Mouse (Mus musculus) hindbrain, embryonic 14.5 days (tissue): ENCODE measurements around the gene Akt1. TPM values are rescaled to one million over a fixed set of nuclear protein-coding genes. Genes with fewer than 3 reads are reported as not detected.

Experiments used
- ATAC-seq: fragments of 200-750 bp; cut with Nextera tagmentation; 2 replicates; pipeline ENCODE4 v1.8.0; 2017; ENCODE audit warnings: moderate number of reproducible peaks, mild to moderate bottlenecking, moderate TSS enrichment, moderate library complexity; ENCODE audit not compliant: low FRiP score
- DNase-seq: peaks from one replicate; pipeline ENCODE4 v3.0.0-alpha.2; 2015; ENCODE audit warnings: low spot score
- H3K27ac ChIP-seq: fragments of 300-500 bp; sonication (generic); 2 replicates; pipeline ENCODE4 v1.5.1; 2014; ENCODE audit warnings: mild to moderate bottlenecking, moderate library complexity
- H3K27me3 ChIP-seq: fragments of 300-500 bp; sonication (generic); 2 replicates; pipeline ENCODE4 v1.6.1; 2014; ENCODE audit warnings: mild to moderate bottlenecking, low read length, mixed read lengths; ENCODE audit not compliant: control insufficient read depth, insufficient read depth
- H3K36me3 ChIP-seq: fragments of 300-500 bp; sonication (generic); replicated peaks from 2 replicates; pipeline ENCODE4 v1.6.1; 2014; ENCODE audit not compliant: control insufficient read depth, insufficient read depth
- H3K4me1 ChIP-seq: fragments of 300-500 bp; sonication (generic); replicated peaks from 2 replicates; pipeline ENCODE4 v1.6.1; 2014; ENCODE audit warnings: antibody characterized with exemption, low read length, mixed read lengths; ENCODE audit not compliant: control insufficient read depth, insufficient read depth
- H3K4me2 ChIP-seq: fragments of 300-500 bp; sonication (generic); replicated peaks from 2 replicates; pipeline ENCODE4 v1.6.1; 2014; ENCODE audit warnings: mild to moderate bottlenecking, moderate library complexity
- H3K4me3 ChIP-seq: fragments of 300-500 bp; sonication (generic); replicated peaks from 2 replicates; pipeline ENCODE4 v1.5.1; 2014; ENCODE audit warnings: mild to moderate bottlenecking, low read length
- H3K9ac ChIP-seq: fragments of 300-500 bp; sonication (generic); 2 replicates; pipeline ENCODE4 v1.6.1; 2014
- H3K9me3 ChIP-seq: fragments of 300-500 bp; sonication (generic); 2 replicates; pipeline ENCODE4 v1.6.1; 2016; ENCODE audit warnings: low read length; ENCODE audit not compliant: control insufficient read depth
- WGBS: fragments of 180-500 bp; shearing (Covaris S2); extraction: QIAGEN DNeasy Blood & Tissue Kit; methylation state at CpG from one replicate; pipeline ENCODE4 v1.1.7; 2014; 5-methylcytosine and 5-hydroxymethylcytosine counted together
- polyA plus RNA-seq: library from polyadenylated mRNA; unstranded; fragments of >200 nt; fragmentation: Nextera tagmentation; extraction: Ambion mirVana; gene quantifications from 2 replicates; pipeline ENCODE4 v1.2.1, GENCODE M21; 2014

Akt1 gene
- 69.2 and 70.3 TPM in 2 replicates for polyA plus RNA-seq

DNA sequence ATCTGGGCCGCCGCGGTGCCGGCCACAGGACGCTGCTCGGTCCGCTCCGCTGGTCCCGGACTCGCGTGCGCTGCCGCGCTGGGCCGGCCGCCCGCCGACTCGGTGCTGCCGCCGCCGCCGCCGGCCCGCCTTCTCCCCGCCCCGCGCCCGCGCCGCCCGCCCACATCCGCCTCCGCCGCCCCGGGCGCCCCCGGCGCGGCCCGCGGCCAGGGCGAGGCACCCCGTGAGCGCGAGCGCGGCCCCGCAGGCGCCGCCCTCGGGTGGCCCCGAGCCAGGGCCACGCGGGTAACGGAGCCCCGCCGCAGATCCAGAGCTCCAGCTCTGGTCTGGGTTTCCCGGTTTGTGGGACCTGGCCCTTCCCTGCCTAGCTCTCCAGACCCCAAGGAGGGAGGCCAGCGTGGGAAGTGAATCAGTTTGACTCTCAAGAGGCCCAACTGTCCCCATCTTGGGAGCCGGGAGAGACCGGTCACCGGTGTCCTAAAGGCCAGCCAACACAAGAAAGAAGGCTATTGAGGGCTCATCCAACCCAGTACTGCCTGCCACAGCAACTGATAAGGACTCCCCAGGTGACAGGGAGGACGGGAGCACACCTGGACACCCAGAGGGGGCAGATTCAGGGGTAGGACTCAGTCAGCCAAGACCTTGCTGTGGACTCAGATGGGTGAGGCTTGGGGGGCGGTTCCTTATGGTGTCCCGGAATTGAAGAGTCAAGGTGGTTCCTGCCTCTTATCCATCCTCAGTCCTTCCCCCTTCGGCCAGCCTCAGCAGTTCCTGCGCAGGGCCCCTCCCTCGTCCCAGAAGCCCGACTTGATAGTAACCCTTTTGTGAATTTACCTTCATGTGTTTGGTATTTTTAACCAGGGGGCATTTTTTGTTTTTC lies at the start of gene Akt1:
Gene Akt1 (minus strand): TSS at position 753 of the 880 bp plus-strand sequence.
- ATAC-seq (peak; percentile 21), DNase-seq (no peak)
- Histone ChIP-seq H3K4me3 (peak within 1 kb of the TSS; percentile 96), H3K9me3 (no peaks in the 10 kb centered on the region), H3K27me3 (peaks cover 13% of the 10 kb centered on the region), H3K9ac (peak within 1 kb of the TSS; percentile 99), H3K4me1 (peaks cover 50% of the 10 kb centered on the region), H3K4me2 (peak within 1 kb of the TSS; percentile 79), H3K36me3 (peaks cover 18% of the 10 kb centered on the region), H3K27ac (peak within 1 kb of the TSS; percentile 96)
- under 1% methylated on average over 36 of the region's 70 CpGs for WGBS

DNA sequence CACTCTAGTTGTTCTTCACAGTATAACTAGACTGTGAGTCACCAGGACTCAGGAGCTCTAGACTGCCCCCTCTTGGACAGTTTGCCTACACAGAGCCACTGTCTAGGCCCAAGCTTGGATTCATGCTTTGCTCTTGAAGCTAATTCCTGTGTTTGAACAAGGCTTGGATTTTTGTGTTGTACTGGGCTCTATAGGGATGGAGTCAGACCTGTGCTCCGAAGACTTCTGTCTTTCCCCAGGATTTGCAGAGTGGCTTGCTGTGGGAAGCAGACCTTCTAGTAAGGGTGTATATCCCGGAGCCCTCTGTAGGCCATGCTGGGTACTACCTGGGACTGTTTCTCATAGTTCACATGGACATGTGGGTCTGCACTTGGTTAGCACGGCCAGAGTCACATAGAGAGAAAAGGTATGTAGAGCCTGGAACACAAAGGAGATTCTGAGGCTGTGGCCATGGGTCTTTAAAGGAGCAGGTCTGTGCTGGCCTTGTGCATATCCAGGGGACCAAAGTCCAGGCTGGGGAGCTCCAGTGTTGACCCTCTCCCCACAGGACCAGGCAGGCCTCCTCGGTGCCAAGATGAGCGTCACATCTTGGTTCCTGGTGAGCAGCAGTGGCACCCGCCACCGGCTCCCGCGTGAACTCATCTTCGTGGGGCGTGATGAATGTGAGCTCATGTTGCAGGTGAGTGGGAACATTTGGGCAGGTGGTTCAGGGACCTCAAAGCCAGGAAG lies 49.6 kb upstream of the Akt1 start:
- H3K4me2 ChIP-seq: peak overlapping the region; percentile 84; the same call in 1 of the 2 replicates
- DNase-seq: peak; percentile 76
- peaks cover 38% of the 10 kb centered on the region for H3K4me1 ChIP-seq
- H3K4me3 ChIP-seq: no peak overlapping the region
- no peaks in the 10 kb centered on the region for H3K9me3 ChIP-seq
- ATAC-seq: no peak
- WGBS: 78% methylated on average over 11 of the region's 11 CpGs
- no peak overlapping the region for H3K27ac ChIP-seq
- H3K27me3 ChIP-seq: peaks cover 11% of the 10 kb centered on the region
- H3K36me3 ChIP-seq: peaks cover 23% of the 10 kb centered on the region
- no peak overlapping the region for H3K9ac ChIP-seq

DNA sequence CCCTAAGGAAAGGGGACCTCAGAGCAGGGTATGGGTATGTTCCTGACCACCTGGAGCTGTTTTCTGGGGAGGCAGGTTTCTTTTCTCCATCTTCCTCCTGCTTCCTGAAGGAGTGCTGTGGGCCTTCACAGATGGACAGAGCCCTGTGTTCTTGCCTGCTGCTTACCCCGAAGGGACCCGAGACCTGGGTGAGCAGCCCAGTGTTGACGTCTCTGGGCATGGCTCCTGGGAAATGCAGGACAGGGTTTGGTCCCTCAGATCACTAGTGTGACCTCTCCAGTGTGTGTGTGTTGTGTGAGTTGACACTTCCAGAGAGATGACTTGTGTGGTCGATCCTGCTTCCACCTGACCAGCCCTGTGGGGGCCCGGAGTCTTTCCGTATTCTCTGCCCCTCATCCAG lies 48.8 kb upstream of the Akt1 start:
- Histone ChIP-seq H3K9ac (peak overlapping the region; percentile 94), H3K27me3 (peaks cover 11% of the 10 kb centered on the region), H3K4me2 (peak overlapping the region; percentile 84), H3K9me3 (no peaks in the 10 kb centered on the region), H3K27ac (no peak overlapping the region), H3K36me3 (peaks cover 23% of the 10 kb centered on the region), H3K4me1 (peaks cover 38% of the 10 kb centered on the region), H3K4me3 (peak overlapping the region; percentile 89)
- WGBS: 89% methylated on average over 6 of the region's 6 CpGs
- DNase-seq (no peak), ATAC-seq (no peak)

DNA sequence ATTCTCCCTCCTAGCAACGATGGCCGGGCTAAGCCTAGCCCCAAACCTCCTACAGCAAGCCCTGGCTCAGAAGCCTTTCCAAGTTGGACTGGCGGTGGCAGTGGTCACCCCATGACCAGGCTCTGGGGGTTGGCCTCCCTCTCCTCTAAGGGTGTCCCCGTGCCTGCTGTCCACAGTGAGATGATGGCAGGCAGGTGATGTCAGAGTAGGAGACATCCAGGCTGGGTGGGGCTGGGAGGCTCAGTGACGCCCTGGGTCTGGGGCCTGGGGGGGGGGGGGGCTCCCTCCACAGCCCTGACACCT lies 48.3 kb upstream of the Akt1 start:
- Histone ChIP-seq H3K4me2 (peak overlapping the region; percentile 84), H3K9ac (peak overlapping the region; percentile 94), H3K4me1 (peaks cover 38% of the 10 kb centered on the region), H3K4me3 (peak overlapping the region; percentile 89), H3K27me3 (peaks cover 11% of the 10 kb centered on the region), H3K36me3 (peaks cover 23% of the 10 kb centered on the region), H3K9me3 (no peaks in the 10 kb centered on the region), H3K27ac (peak overlapping the region; percentile 76; the same call in 1 of the 2 replicates)
- 9% methylated on average over 5 of the region's 5 CpGs for WGBS
- DNase-seq (no peak), ATAC-seq (peak; percentile 7; the same call in 1 of the 2 replicates)

DNA sequence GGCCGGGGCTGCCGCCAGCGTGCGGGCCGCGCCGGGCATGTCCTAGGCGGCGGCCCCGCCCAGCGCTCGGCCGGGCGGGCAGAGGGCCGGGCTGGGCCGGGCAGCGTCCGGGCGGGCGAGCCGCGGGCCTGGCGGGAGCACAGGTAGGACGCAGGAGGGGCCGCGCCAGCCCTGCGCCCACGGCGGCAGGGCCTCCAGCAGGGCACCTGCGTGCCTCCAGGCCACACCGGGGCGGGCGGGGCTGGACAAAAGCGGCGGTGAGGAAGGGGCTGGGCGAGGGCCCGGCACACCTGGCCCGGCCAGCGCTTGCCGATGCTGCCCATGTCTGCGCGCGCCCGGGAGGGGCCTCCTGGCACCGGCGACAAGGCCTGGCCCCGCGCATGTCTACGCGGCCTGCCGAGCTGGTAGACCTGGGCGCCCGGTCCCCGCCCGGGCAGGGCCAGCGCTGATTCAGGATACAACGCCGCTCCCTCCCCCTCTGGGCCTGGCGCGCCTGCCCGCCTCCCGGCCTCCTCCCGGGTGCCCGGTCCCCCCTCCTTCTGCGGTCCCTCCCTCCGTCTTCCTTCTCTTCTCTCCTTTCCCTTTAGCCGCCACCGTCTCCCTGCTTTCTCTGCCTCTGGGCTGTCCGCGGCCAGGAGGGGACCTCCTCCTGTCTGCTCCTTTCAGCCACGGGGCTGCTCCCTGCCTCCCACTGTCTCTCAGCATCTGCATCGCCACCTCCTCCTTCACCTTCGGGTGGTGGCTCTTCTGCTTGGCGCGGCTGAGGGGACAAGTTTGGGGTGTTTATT lies 47.8 kb upstream of the Akt1 start:
- Histone ChIP-seq H3K4me2 (peak overlapping the region; percentile 84), H3K4me3 (peak overlapping the region; percentile 89), H3K27ac (peak overlapping the region; percentile 76), H3K27me3 (peaks cover 11% of the 10 kb centered on the region), H3K36me3 (peaks cover 18% of the 10 kb centered on the region), H3K9me3 (no peaks in the 10 kb centered on the region), H3K9ac (peak overlapping the region; percentile 94), H3K4me1 (peaks cover 38% of the 10 kb centered on the region)
- under 1% methylated on average over 59 of the region's 75 CpGs for WGBS
- ATAC-seq (peak; percentile 65), DNase-seq (no peak)

DNA sequence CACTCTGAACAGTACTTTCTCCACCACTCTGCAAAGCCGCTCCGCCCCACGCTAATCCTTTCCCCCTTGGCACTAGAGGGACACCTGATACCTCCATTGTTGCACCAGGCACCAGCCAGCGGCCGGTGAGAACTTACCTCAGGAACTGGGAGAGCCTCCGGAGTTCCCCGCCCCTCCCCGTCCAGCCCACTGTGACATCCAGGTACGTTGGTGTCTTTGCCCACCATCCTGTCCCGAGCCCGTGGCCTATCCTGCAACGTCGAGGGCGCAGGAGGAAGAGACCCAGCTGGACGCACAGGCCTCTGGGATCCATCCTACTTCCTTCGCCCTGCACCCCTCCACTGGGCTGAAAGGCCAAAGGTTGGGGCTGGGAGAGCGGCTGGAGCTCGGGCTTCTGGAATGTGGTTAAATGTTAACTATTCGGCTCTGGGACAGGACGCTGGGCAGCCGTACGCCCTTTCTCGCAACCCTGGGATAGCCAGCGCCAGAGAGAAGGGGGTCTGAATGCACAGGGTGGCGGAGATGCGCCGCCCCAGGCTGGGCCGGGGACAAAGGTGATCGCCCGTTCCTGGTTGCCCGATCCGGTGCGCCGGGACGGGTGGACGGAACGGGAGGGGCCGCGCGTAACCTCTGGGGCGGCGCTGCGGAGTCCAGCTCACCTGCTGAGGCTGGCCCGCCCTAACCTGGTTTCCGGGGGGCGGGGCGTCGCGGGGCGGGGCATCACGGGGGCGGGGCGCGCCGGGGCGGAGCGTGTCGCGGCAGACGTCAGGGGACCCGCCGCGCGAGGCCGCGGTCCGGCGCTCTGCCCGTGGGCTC lies 46.9 kb upstream of the Akt1 start:
- ATAC-seq (peak; percentile 53), DNase-seq (peak; percentile 56)
- Histone ChIP-seq H3K9ac (peak overlapping the region; percentile 94), H3K9me3 (no peaks in the 10 kb centered on the region), H3K27ac (peak overlapping the region; percentile 43), H3K4me1 (peaks cover 38% of the 10 kb centered on the region), H3K27me3 (peaks cover 11% of the 10 kb centered on the region), H3K4me3 (peak overlapping the region; percentile 89), H3K4me2 (peak overlapping the region; percentile 84), H3K36me3 (peaks cover 16% of the 10 kb centered on the region)
- WGBS: 4% methylated on average over 38 of the region's 69 CpGs

DNA sequence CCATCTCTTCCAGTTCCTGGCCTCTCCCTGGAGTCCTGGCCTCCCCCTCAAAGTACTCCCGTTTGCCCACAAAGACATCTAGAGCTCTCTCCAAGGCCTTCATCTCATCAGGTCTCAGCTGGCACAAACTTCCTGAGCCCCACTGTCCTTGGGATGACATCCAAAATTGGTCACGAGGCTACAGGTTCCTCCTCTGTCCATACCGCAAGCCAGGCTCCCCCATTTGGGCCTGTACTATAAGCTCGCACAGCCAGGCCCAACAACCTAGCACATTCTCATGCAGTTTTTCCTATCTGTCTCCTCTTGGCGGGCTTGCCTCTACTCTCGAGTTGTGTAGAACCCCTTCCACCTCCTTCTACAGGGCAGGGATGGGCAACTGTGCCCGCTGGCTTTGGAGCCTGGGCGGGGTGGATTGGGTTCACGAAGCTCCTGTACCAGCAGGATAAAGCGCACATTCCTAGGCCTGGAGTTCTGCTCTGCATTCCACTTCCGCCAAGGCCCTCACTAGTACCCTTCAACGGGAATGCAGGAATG lies 46.3 kb upstream of the Akt1 start:
- Histone ChIP-seq H3K27ac (no peak overlapping the region; the same call in 1 of the 2 replicates), H3K27me3 (peaks cover 11% of the 10 kb centered on the region), H3K9ac (peak overlapping the region; percentile 94), H3K4me3 (peak overlapping the region; percentile 89), H3K4me1 (peaks cover 38% of the 10 kb centered on the region), H3K36me3 (peaks cover 16% of the 10 kb centered on the region), H3K4me2 (peak overlapping the region; percentile 84), H3K9me3 (no peaks in the 10 kb centered on the region)
- ATAC-seq (no peak), DNase-seq (no peak)
- WGBS: 41% methylated on average over 12 of the region's 12 CpGs

DNA sequence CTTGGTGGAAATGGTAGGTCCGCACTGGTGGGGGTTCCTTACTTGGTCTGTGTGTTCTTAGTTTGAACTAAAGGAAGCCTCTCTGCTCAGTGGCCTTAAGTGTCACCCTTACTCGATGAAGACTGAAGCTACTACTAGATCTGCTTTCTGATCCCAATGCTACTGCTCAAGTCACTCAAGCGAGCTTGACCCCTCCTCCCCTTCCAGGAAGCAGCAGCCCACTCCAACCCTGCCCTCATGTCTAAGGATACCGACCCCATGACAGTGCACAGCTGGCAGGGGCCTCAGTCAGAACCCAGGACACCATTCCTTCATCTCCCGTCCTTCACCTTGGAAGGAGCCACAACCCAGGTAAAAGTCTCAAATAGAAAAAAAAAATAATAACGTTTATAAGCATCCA lies 45.5 kb upstream of the Akt1 start, which contains the start of gene Cep170b:
Gene Cep170b (plus strand): TSS at position 240 of the 400 bp plus-strand sequence.
- peaks cover 11% of the 10 kb centered on the region for H3K27me3 ChIP-seq
- H3K27ac ChIP-seq: no peak within 1 kb of the TSS; the same call in 1 of the 2 replicates
- peak within 1 kb of the TSS; percentile 89 for H3K4me3 ChIP-seq
- ATAC-seq (no peak), DNase-seq (no peak)
- peaks cover 37% of the 10 kb centered on the region for H3K4me1 ChIP-seq
- H3K9me3 ChIP-seq: no peaks in the 10 kb centered on the region
- peaks cover 8% of the 10 kb centered on the region; the same call in 1 of the 2 replicates for H3K36me3 ChIP-seq
- H3K9ac ChIP-seq: peak within 1 kb of the TSS; percentile 94
- WGBS: 70% methylated on average over 6 of the region's 6 CpGs
- H3K4me2 ChIP-seq: peak within 1 kb of the TSS; percentile 84
